Mouse (Mus musculus) cerebellum, adult 18-20 months (tissue): ENCODE results near the gene Taar8a.
"Not testable (repeated sequence)": the region's sequence is repeated elsewhere in the genome, so short reads cannot be mapped to it uniquely, and the experiment has no call there.

Experiments
- DNase-seq, 2 experiments: peaks; one replicate each; pipeline ENCODE4 v3.0.0; 2021

Gene Taar8a

GRCm38 (mm10) chr10:24076200-24076599 lies at the start of gene Taar8a:
TSS of gene Taar8a (plus strand) at chr10:24076500.
- not testable (repeated sequence) for DNase-seq

- no peak for DNase-seq
These were observed 49.4 kb upstream of the Taar8a start, which contains the start of gene Taar7d for GRCm38 (mm10) chr10:24026922-24027321. TSS of gene Taar7d (plus strand) at chr10:24027222.

GRCm38 (mm10) chr10:24031347-24031746 lies 45.0 kb upstream of the Taar8a start:
- DNase-seq = no peak

- no peak for DNase-seq
These were observed 39.0 kb upstream of the Taar8a start, which contains the start of gene Taar7e for GRCm38 (mm10) chr10:24037314-24037713. TSS of gene Taar7e (plus strand) at chr10:24037614.

- DNase-seq = no peak
These were observed 36.0 kb upstream of the Taar8a start for GRCm38 (mm10) chr10:24040120-24040869.

GRCm38 (mm10) chr10:24049210-24049609 lies 27.1 kb upstream of the Taar8a start, which contains the start of gene Taar7f:
TSS of gene Taar7f (plus strand) at chr10:24049510.
- DNase-seq = no peak

GRCm38 (mm10) chr10:24052039-24052438 lies 24.3 kb upstream of the Taar8a start:
- DNase-seq = no peak

GRCm38 (mm10) chr10:24058986-24059385 lies 17.3 kb upstream of the Taar8a start:
- DNase-seq = no peak

GRCm38 (mm10) chr10:24074751-24075150 lies 1.5 kb upstream of the Taar8a start:
- DNase-seq = not testable (repeated sequence)

- peak; percentile 18 to 22 for DNase-seq
These were observed 3.9 kb downstream of the Taar8a start for GRCm38 (mm10) chr10:24080166-24080565.

- DNase-seq = no peak
These were observed 9.6 kb downstream of the Taar8a start for GRCm38 (mm10) chr10:24085936-24086335.

GRCm38 (mm10) chr10:24086555-24086954 lies 10.3 kb downstream of the Taar8a start:
- no peak for DNase-seq

- DNase-seq = no peak
These were observed 10.9 kb downstream of the Taar8a start for GRCm38 (mm10) chr10:24087168-24087567.

GRCm38 (mm10) chr10:24092194-24092593 lies 15.9 kb downstream of the Taar8a start, which contains the start of gene Taar8b:
TSS of gene Taar8b (minus strand) at chr10:24092294.
- no peak for DNase-seq

GRCm38 (mm10) chr10:24097010-24097409 lies 20.7 kb downstream of the Taar8a start:
- not testable (repeated sequence) for DNase-seq

GRCm38 (mm10) chr10:24101812-24102211 lies 25.5 kb downstream of the Taar8a start, which contains the start of gene Taar8c:
TSS of gene Taar8c (minus strand) at chr10:24101912.
- not testable (repeated sequence) for DNase-seq

GRCm38 (mm10) chr10:24103299-24103698 lies 27.0 kb downstream of the Taar8a start:
- not testable (repeated sequence) for DNase-seq

- no peak for DNase-seq
These were observed 31.4 kb downstream of the Taar8a start for GRCm38 (mm10) chr10:24107747-24108146.

GRCm38 (mm10) chr10:24108236-24108635 lies 31.9 kb downstream of the Taar8a start:
- no peak for DNase-seq

GRCm38 (mm10) chr10:24109434-24109833 lies 33.1 kb downstream of the Taar8a start, which contains the start of gene Taar9:
TSS of gene Taar9 (minus strand) at chr10:24109534.
- not testable (repeated sequence) for DNase-seq

GRCm38 (mm10) chr10:24111116-24111778 lies 34.9 kb downstream of the Taar8a start:
- peak; percentile 26 to 37 for DNase-seq
